In genomic region chr2:104431067-104431466, GRCm38 (mm10) we compare ENCODE assay signal across 31 mouse cellular contexts. TPM values are rescaled to one million over a fixed set of nuclear protein-coding genes. Genes with fewer than 3 reads are reported as not detected.
"Had no signal": no experiment of that assay in that cellular context is flagged by ENCODE, and none has a peak within 500 bp of the region (broad histone marks: within the 10 kb centered on the region; RNA-seq: fewer than 3 reads in every experiment).

No protein-coding gene starts in this region.

- H3K9me3 ChIP-seq: heart, embryonic 12.5 days; heart, embryonic 13.5 days; heart, embryonic 15.5 days; hindbrain, embryonic 10.5 days; hindbrain, embryonic 12.5 days; hindbrain, embryonic 13.5 days; hindbrain, embryonic 15.5 days; intestine, embryonic 15.5 days; kidney, embryonic 15.5 days had no signal

- H3K4me3 ChIP-seq: heart, embryonic 12.5 days; heart, embryonic 13.5 days; heart, embryonic 15.5 days; hindbrain, embryonic 10.5 days; hindbrain, embryonic 12.5 days; hindbrain, embryonic 13.5 days; hindbrain, embryonic 15.5 days; intestine, embryonic 15.5 days; kidney, embryonic 15.5 days; layer of hippocampus, adult 2 months; left cerebral cortex, adult 2 months had no signal

- DNase-seq: heart, postnatal 10 days; heart, postnatal 14 days; heart, postnatal 36 days; heart, postnatal 4 days; kidney, adult 11 months; kidney, adult 18-20 months; kidney, adult 2 months; kidney, adult 8-10 months; kidney, adult 9 months; kidney, postnatal 10 days; kidney, postnatal 14 days; kidney, postnatal 25 days; kidney, postnatal 36 days; kidney, postnatal 4 days; layer of hippocampus, adult 9-11 months; layer of hippocampus, postnatal 36 days had no signal

- H3K27ac ChIP-seq: heart, embryonic 13.5 days; heart, embryonic 15.5 days; hindbrain, embryonic 10.5 days; hindbrain, embryonic 12.5 days; hindbrain, embryonic 13.5 days; hindbrain, embryonic 14.5 days; hindbrain, embryonic 15.5 days; hindbrain, postnatal 0 days; intestine, embryonic 15.5 days; kidney, embryonic 15.5 days; kidney, postnatal 0 days; layer of hippocampus, adult 2 months; left cerebral cortex, adult 2 months had no signal

- H3K4me1 ChIP-seq: heart, embryonic 12.5 days; hindbrain, embryonic 10.5 days; hindbrain, embryonic 12.5 days; hindbrain, embryonic 13.5 days; hindbrain, embryonic 15.5 days; intestine, embryonic 15.5 days; kidney, embryonic 15.5 days had no signal

- H3K27me3 ChIP-seq: heart, embryonic 12.5 days; heart, embryonic 13.5 days; heart, embryonic 15.5 days; hindbrain, embryonic 12.5 days; hindbrain, embryonic 13.5 days; hindbrain, embryonic 15.5 days; intestine, embryonic 15.5 days; kidney, embryonic 15.5 days had no signal

RNA-seq across cellular contexts. Expression of gene D430041D05Rik, which starts 20.3 kb away (rescaled TPM):
- polyA plus RNA-seq: large intestine, adult 2 months had no signal
